Mouse (Mus musculus): ENCODE data around the gene 4930507D05Rik.
"Not testable (repeated sequence)": the region's sequence is repeated elsewhere in the genome, so short reads cannot be mapped to it uniquely, and the experiment has no call there.

4930507D05Rik gene

GRCm38 (mm10) chr10:62476980-62477379 lies 27.7 kb downstream of the 4930507D05Rik start:
- DNase-seq (ENCODE audit: low spot score in 2 of 2) = no peak

- no peak for DNase-seq (ENCODE audit: low spot score in 2 of 2)
These were observed 32.0 kb downstream of the 4930507D05Rik start for GRCm38 (mm10) chr10:62481108-62481852.

DNA sequence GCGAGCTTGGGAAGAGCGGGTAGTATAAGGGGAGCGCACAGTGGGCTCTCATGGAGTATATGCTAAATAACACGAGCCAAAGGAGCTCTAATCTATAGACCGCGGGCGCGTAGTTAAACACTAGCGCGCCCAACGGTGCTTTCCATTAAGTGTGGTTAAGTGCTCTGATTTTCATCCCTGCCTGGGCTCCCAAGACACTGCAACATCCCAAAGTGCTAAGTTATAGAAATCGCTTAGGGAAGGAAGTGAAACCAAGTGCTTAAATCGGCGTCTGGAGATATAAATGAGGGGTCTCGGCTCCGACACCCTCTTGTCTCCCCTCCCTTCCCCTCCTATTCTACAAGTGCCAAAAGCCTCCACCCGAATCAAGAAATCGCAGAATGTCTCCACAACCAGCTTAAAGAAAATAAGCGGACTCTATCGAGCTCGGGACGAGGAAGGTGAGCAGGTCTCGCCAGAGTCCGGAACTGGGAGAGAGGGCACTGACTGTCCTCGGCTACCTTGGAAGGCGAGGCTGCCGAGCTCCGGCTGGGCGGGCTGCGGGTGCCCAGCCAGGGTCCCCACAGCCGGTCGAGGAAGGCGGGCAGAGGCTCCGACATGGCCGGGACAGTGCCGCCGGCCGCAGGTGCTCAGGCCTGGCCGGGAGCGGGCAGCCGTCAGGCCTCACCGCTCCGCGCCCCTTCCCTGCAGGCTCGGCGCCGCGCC lies 36.7 kb downstream of the 4930507D05Rik start:
- no peak for DNase-seq (ENCODE audit: low spot score in 2 of 2)

DNA sequence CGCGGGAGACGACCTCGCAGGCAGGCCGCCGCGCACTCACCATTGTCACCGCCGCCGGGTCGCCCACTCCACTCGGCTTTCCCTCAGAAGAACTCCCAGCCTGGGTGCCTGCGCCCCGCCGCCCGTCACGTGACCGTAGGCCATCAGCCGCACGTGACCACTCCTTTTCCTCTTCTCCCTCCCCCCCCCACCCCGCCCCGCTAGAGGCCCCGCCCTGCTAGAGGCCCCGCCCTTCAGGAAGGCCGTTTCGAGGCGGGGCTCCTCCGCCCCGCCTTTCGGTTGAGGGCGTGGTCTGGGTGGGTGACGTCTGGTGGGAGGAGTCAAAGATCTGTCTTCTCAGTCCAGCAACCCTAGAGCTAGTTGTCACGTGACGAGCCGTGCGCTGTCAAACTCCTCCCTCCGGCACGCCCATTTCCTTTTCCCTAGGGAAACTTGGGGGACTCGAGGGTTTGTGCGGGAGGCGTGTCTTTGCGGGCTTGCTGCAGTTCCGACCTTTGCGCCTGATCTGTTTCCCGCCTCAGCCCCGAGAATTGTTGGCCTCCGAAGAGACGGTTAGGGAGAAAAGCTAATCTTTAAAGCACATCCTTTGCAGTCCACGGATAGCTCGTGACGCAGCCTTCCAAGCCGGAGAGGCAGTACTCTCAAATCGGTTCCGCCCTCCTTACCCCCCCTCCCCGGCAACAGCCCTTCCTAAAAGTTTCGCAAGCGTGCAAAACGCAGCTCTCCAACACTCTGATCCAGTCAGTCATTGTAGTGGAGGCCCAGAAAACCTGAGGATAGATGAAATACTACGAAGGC lies 37.5 kb downstream of the 4930507D05Rik start, which contains the start of gene Vps26a:
Gene Vps26a, minus strand, starts transcription at position 188 of the 798 bp plus-strand sequence.
- peak; percentile 87 to 94 for DNase-seq (ENCODE audit: low spot score in 2 of 2)

DNA sequence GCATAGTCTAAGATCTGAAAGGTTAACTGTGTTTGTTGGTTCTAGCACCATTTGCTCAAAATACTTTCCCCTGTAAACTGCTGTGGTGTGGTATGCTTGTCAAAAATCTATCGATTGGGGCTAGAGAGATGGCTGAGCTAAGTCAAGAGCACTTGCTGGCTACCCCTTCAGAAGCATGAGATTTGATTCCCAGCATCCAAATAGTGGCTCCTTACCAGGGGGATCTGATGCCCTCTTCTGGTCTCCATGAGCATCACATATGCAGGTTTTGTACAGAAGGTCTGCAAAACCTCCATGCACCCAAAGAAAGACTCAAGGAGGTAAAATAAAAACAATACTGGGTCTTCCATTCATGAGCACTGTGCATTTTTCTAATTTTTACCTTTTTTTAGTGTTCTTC lies 39.0 kb downstream of the 4930507D05Rik start:
- DNase-seq (ENCODE audit: low spot score in 2 of 2) = no peak

GRCm38 (mm10) chr10:62491681-62492080 lies 42.4 kb downstream of the 4930507D05Rik start:
- DNase-seq (ENCODE audit: low spot score in 2 of 2) = not testable (repeated sequence)

GRCm38 (mm10) chr10:62500088-62500915 lies 51.0 kb downstream of the 4930507D05Rik start:
- DNase-seq (ENCODE audit: low spot score in 2 of 2) = peak; percentile 19 to 35
